ENCODE assay signal across 8 mouse cellular contexts in the genomic region with DNA sequence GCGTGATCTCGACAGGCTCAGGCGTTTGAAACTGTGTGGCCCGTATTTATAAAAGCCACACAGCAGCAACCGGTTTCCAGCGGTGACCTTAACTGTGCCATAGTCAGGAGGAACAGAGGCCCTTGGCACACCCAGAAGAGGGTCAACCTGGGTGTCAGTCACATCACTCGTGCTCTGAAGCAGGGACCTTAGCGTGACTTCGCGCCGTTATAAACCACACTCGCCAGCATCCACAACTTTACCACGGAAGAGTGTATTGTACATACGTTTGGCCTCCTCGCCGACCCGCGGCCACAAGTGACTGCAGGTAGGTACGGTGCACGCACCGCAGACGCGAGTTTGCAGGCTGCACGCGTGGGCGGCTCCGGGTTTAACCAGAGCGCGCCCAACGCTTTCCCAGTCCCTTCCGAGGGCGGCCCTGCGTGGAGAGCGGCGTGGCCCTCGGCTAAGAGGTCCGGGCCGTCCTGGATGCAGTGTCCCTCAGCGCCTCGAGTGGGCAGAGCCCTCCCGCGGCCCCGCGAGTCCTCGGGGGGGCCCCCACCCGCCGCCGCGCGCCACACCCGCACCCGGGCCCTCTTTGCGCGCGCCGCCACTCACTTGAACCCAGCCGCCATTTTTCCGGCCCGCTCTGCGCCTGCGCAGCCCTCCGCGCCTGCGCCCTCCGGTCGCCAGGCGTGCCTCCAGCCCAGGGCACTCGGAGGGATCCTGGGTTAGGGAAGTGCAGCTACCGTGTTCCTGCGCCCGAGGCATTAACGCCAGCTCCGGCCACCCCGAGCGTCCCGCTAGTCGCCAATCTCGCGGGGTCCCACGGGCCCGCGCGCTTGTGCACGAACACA. TPM values are rescaled to one million over a fixed set of nuclear protein-coding genes. Genes with fewer than 3 reads are reported as not detected.
A peak's percentile ranks its signal among the peaks of the same experiment; 100 is the strongest.
DNase-seq lines count a peak whose midpoint lies in the region; ATAC-seq lines count a peak whose summit lies in the region.

No protein-coding gene starts in this region.

- peaks cover 20% of the 10 kb centered on the region for H3K36me3 ChIP-seq in hindbrain, embryonic 16.5 days (ENCODE audit: control insufficient read depth, insufficient read depth, low read length)

- H3K4me1 ChIP-seq in hindbrain, embryonic 16.5 days (ENCODE audit: control insufficient read depth, insufficient read depth, low read depth, low read length), result peaks cover 8% of the 10 kb centered on the region

- no peaks in the 10 kb centered on the region for H3K9me3 ChIP-seq in hindbrain, embryonic 16.5 days (ENCODE audit: control insufficient read depth, low read length)

- DNase-seq in WW6 (ENCODE audit: low read depth, low spot score), result peak; percentile 70
- DNase-seq in cerebellum, postnatal 4 days (ENCODE audit: low spot score in 2 of 2), result peak; percentile 91 to 93
- DNase-seq in gastrocnemius, adult 18-20 months (ENCODE audit: low spot score), result peak; percentile 85
- peak; percentile 71 for DNase-seq in left cerebral cortex, adult 11 months (ENCODE audit: low spot score)
- DNase-seq in lung, postnatal 36 days, result peak; percentile 89
- peak; percentile 92 for DNase-seq in retina, embryonic 14.5 days (ENCODE audit: low spot score)
- DNase-seq in thymus, postnatal 4 days, result peak; percentile 96

- H3K9ac ChIP-seq in hindbrain, embryonic 16.5 days (ENCODE audit: low read depth, low read length), result peak overlapping the region; percentile 96

- peak overlapping the region; percentile 80 for H3K4me3 ChIP-seq in hindbrain, embryonic 16.5 days (ENCODE audit: low read length)

- peak overlapping the region; percentile 99 for H3K27ac ChIP-seq in hindbrain, embryonic 16.5 days (ENCODE audit: low read depth, low read length)

- no peaks in the 10 kb centered on the region for H3K27me3 ChIP-seq in hindbrain, embryonic 16.5 days (replicated peaks; ENCODE audit: control insufficient read depth, insufficient read depth, low read length)

- WGBS in hindbrain, embryonic 16.5 days, result under 1% methylated on average over 71 of the region's 84 CpGs

- H3K4me2 ChIP-seq in hindbrain, embryonic 16.5 days (ENCODE audit: low read length), result peak overlapping the region; percentile 61

- peak; percentile 96 for ATAC-seq in hindbrain, embryonic 16.5 days

RNA-seq across cellular contexts. Expression of gene Exosc8, which starts 0.6 kb away (rescaled TPM):
- 10 to 100 TPM; 10.2 to 10.9 TPM for total RNA-seq in gastrocnemius, adult 18-20 months (2021)
- 69.9 and 71.6 TPM in 2 replicates for polyA plus RNA-seq in hindbrain, embryonic 16.5 days (2015; fragmentation: Nextera tagmentation; extraction: Ambion mirVana)

RNA-seq across cellular contexts. Expression of gene Alg5, which starts 0.7 kb away (rescaled TPM):
- total RNA-seq in gastrocnemius, adult 18-20 months (2021), result 1 to 10 TPM; 6.5 to 7.6 TPM
- polyA plus RNA-seq in hindbrain, embryonic 16.5 days (2015; fragmentation: Nextera tagmentation; extraction: Ambion mirVana), result 46.2 and 47.9 TPM in 2 replicates

RNA-seq across cellular contexts. Expression of gene Gm21958, which starts 20.5 kb away (rescaled TPM):
- not detected for total RNA-seq in gastrocnemius, adult 18-20 months (2021)
- polyA plus RNA-seq in hindbrain, embryonic 16.5 days (2015; fragmentation: Nextera tagmentation; extraction: Ambion mirVana), result 0.43 TPM in 1 of 2 replicates, not detected in the other

RNA-seq across cellular contexts. Expression of gene Smad9, which starts 20.8 kb away (rescaled TPM):
- total RNA-seq in gastrocnemius, adult 18-20 months (2021), result under 1 TPM; 0.18 to 0.28 TPM
- 0.57 and 0.90 TPM in 2 replicates for polyA plus RNA-seq in hindbrain, embryonic 16.5 days (2015; fragmentation: Nextera tagmentation; extraction: Ambion mirVana)

RNA-seq across cellular contexts. Expression of gene Supt20, which starts 42.0 kb away (rescaled TPM):
- total RNA-seq in gastrocnemius, adult 18-20 months (2021), result 10 to 100 TPM in 1 of 2 experiments, 1 to 10 TPM in 1; 9.5 to 13.3 TPM
- 70.6 and 87.8 TPM in 2 replicates for polyA plus RNA-seq in hindbrain, embryonic 16.5 days (2015; fragmentation: Nextera tagmentation; extraction: Ambion mirVana)

Comparison
In these comparisons a context has a peak if more than half of its experiments do, and no peak if none do; other contexts are left out.
1. Peak in every context shown above with its lines: DNase-seq, ATAC-seq, H3K4me3 ChIP-seq and H3K27ac ChIP-seq.